Mouse (Mus musculus) CH12.LX (cell line): ENCODE measurements at regions not wholly inside any gene's neighbourhood (a gene's known extent, or its start where the extent isn't known, plus 50 kb on each side); places are given as distances from the start of the nearest gene placed in this dataset.

Experiments used
- DNase-seq: peaks from one replicate; pipeline ENCODE4 v3.0.0-alpha.2; 2013; ENCODE audit errors: extremely low read depth
- H3K27ac ChIP-seq: 2 replicates; pipeline ENCODE4 v1.5.1; 2012; ENCODE audit warnings: low read depth, mild to moderate bottlenecking, control low read depth, moderate library complexity; ENCODE audit not compliant: insufficient read depth
- H3K27me3 ChIP-seq: replicated peaks from 2 replicates; pipeline ENCODE3; 2012; ENCODE audit warnings: inconsistent platforms
- H3K36me3 ChIP-seq, 2 experiments: replicated peaks in 1 of 2; 2 replicates each; pipeline versions ENCODE3 to v1.6.1; 2012; ENCODE audit warnings: inconsistent platforms in 1 of 2, low read length in 1 of 2, mild to moderate bottlenecking in 1 of 2, mixed read lengths in 1 of 2, moderate library complexity in 1 of 2; ENCODE audit not compliant: control insufficient read depth in 1 of 2, insufficient read depth in 1 of 2
- H3K4me1 ChIP-seq, 2 experiments: 2 replicates each; pipeline ENCODE4 v1.6.1; 2012; ENCODE audit warnings: inconsistent platforms in 1 of 2, moderate library complexity in 1 of 2; ENCODE audit not compliant: insufficient read depth in 2 of 2, control insufficient read depth in 1 of 2
- H3K4me2 ChIP-seq: 2 replicates; pipeline ENCODE4 v1.6.1; 2012; ENCODE audit warnings: low read depth, mild to moderate bottlenecking, control low read depth; ENCODE audit not compliant: poor library complexity, insufficient read depth, severe bottlenecking
- H3K4me3 ChIP-seq, 3 experiments: fragments of 150-350 bp in 1 of 3; sonication (generic) in 1 of 3; replicated peaks in 1 of 3; 2 replicates each; pipeline versions ENCODE3 to v1.5.1; 2011 to 2012; ENCODE audit warnings: low read depth in 2 of 3, low read length in 2 of 3, mild to moderate bottlenecking in 2 of 3, moderate library complexity in 2 of 3, control low read depth in 1 of 3, improper control_type of control experiment in 1 of 3, inconsistent platforms in 1 of 3, mixed read lengths in 1 of 3; ENCODE audit not compliant: poor library complexity in 1 of 3
- H3K79me2 ChIP-seq: replicated peaks from 2 replicates; pipeline ENCODE4 v1.6.1; 2012; ENCODE audit warnings: mild to moderate bottlenecking, moderate library complexity; ENCODE audit not compliant: control insufficient read depth, poor library complexity, insufficient read depth, severe bottlenecking; ENCODE audit errors: extremely low read depth
- H3K9ac ChIP-seq: 2 replicates; pipeline ENCODE4 v1.6.1; 2012; ENCODE audit warnings: low read depth, mild to moderate bottlenecking, control low read depth, moderate library complexity; ENCODE audit not compliant: insufficient read depth
- H3K9me3 ChIP-seq: replicated peaks from 2 replicates; pipeline ENCODE3; 2012; ENCODE audit warnings: low read length, inconsistent platforms, mixed read lengths
- BHLHE40 ChIP-seq: IDR thresholded peaks from 2 replicates; pipeline ENCODE4 v1.6.1; 2011; ENCODE audit warnings: mild to moderate bottlenecking, low read depth, low read length, improper control_type of control experiment
- CHD2 ChIP-seq: IDR thresholded peaks from 2 replicates; pipeline ENCODE4 v1.6.1; 2011; ENCODE audit warnings: low read length, improper control_type of control experiment
- CTCF ChIP-seq, 2 experiments: IDR thresholded peaks in 1 of 2; conservative IDR thresholded peaks in 1 of 2; 2 replicates each; pipeline ENCODE4 v1.5.1; 2011 to 2012; ENCODE audit warnings: low read depth in 2 of 2, low read length in 2 of 2, improper control_type of control experiment in 1 of 2, inconsistent platforms in 1 of 2, mild to moderate bottlenecking in 1 of 2, moderate library complexity in 1 of 2
- E2F4 ChIP-seq: IDR thresholded peaks from 2 replicates; pipeline ENCODE4 v1.6.1; 2011; ENCODE audit warnings: low read depth, low read length, improper control_type of control experiment; ENCODE audit not compliant: insufficient replicate concordance
- ELF1 ChIP-seq: IDR thresholded peaks from 2 replicates; pipeline ENCODE4 v1.6.1; 2014; ENCODE audit warnings: low read depth, mild to moderate bottlenecking, inconsistent platforms, low read length, improper control_type of control experiment
- EP300 ChIP-seq: IDR thresholded peaks from 2 replicates; pipeline ENCODE4 v1.6.1; 2011; ENCODE audit warnings: low read length, improper control_type of control experiment
- ETS1 ChIP-seq: conservative IDR thresholded peaks from 2 replicates; pipeline ENCODE4 v1.6.1; 2012; ENCODE audit warnings: low read depth, mild to moderate bottlenecking, inconsistent platforms, low read length, improper control_type of control experiment, moderate library complexity
- GABPA ChIP-seq: IDR thresholded peaks from 2 replicates; pipeline ENCODE4 v1.6.1; 2012; ENCODE audit warnings: low read depth, low read length, improper control_type of control experiment, inconsistent platforms; ENCODE audit not compliant: insufficient replicate concordance
- JUND ChIP-seq: conservative IDR thresholded peaks from 2 replicates; pipeline ENCODE4 v1.6.1; 2011; ENCODE audit warnings: low read depth, low read length, improper control_type of control experiment
- MAFK ChIP-seq: IDR thresholded peaks from 2 replicates; pipeline ENCODE4 v1.6.1; 2011; ENCODE audit warnings: low read length, improper control_type of control experiment; ENCODE audit not compliant: insufficient replicate concordance
- MAX ChIP-seq: IDR thresholded peaks from 2 replicates; pipeline ENCODE4 v1.6.1; 2011; ENCODE audit warnings: low read length, improper control_type of control experiment
- MAZ ChIP-seq: IDR thresholded peaks from 2 replicates; pipeline ENCODE4 v1.6.1; 2012; ENCODE audit warnings: low read depth, mild to moderate bottlenecking, inconsistent platforms, low read length, improper control_type of control experiment, moderate library complexity
- MEF2A ChIP-seq: IDR thresholded peaks from 2 replicates; pipeline ENCODE4 v1.6.1; 2014; ENCODE audit warnings: low read depth, mild to moderate bottlenecking, inconsistent platforms, low read length, improper control_type of control experiment, borderline replicate concordance
- MYC ChIP-seq: IDR thresholded peaks from 2 replicates; pipeline ENCODE4 v1.6.1; 2011; ENCODE audit warnings: low read depth, mild to moderate bottlenecking, improper control_type of control experiment, low read length
- NRF1 ChIP-seq: IDR thresholded peaks from 2 replicates; pipeline ENCODE4 v1.6.1; 2014; ENCODE audit warnings: low read depth, mild to moderate bottlenecking, inconsistent platforms, low read length, improper control_type of control experiment, moderate library complexity
- PAX5 ChIP-seq: IDR thresholded peaks from 2 replicates; pipeline ENCODE4 v1.6.1; 2012; ENCODE audit warnings: low read length, inconsistent platforms, mixed read lengths
- POLR2A ChIP-seq: IDR thresholded peaks from 2 replicates; pipeline ENCODE4 v1.6.1; 2011; ENCODE audit warnings: low read depth, mild to moderate bottlenecking, improper control_type of control experiment, low read length
- RAD21 ChIP-seq: IDR thresholded peaks from 2 replicates; pipeline ENCODE4 v1.6.1; 2011; ENCODE audit warnings: low read depth, mild to moderate bottlenecking, low read length, improper control_type of control experiment, moderate library complexity
- RCOR1 ChIP-seq: conservative IDR thresholded peaks from 2 replicates; pipeline ENCODE4 v1.6.1; 2012; ENCODE audit warnings: low read depth, mild to moderate bottlenecking, inconsistent platforms, low read length, improper control_type of control experiment
- SIN3A ChIP-seq: IDR thresholded peaks from 2 replicates; pipeline ENCODE4 v1.6.1; 2012; ENCODE audit warnings: low read length, improper control_type of control experiment, inconsistent platforms
- TBP ChIP-seq: conservative IDR thresholded peaks from 2 replicates; pipeline ENCODE4 v1.6.1; 2011; ENCODE audit warnings: low read depth, low read length, improper control_type of control experiment
- UBTF ChIP-seq: IDR thresholded peaks from 2 replicates; pipeline ENCODE4 v1.6.1; 2012; ENCODE audit warnings: low read depth, mild to moderate bottlenecking, inconsistent platforms, low read length, improper control_type of control experiment, moderate library complexity
- USF1 ChIP-seq: IDR thresholded peaks from 2 replicates; pipeline ENCODE4 v1.6.1; 2014; ENCODE audit warnings: low read depth, mild to moderate bottlenecking, inconsistent platforms, low read length, improper control_type of control experiment
- ZKSCAN1 ChIP-seq: IDR thresholded peaks from 2 replicates; pipeline ENCODE4 v1.6.1; 2012; ENCODE audit warnings: low read depth, inconsistent platforms, low read length, improper control_type of control experiment, borderline replicate concordance
- dilution Hi-C: fragments of 300-500 bp; cut with MboI; formaldehyde crosslinking; loops from 2 replicates; pipeline ENCODE4 v1.14.3; 2020; ENCODE audit warnings: low sequenced_read_pairs; ENCODE audit not compliant: extremely low pct_unique_long_range_greater_than_20kb, extremely low pct_ligation_motif_present
- in situ Hi-C: fragments of 300-500 bp; cut with MboI; formaldehyde crosslinking; loops from 3 replicates; pipeline ENCODE4 v1.14.3; 2019; ENCODE audit warnings: low sequenced_read_pairs, low pct_ligation_motif_present, low pct_unique_long_range_greater_than_20kb, mixed read lengths

DNA sequence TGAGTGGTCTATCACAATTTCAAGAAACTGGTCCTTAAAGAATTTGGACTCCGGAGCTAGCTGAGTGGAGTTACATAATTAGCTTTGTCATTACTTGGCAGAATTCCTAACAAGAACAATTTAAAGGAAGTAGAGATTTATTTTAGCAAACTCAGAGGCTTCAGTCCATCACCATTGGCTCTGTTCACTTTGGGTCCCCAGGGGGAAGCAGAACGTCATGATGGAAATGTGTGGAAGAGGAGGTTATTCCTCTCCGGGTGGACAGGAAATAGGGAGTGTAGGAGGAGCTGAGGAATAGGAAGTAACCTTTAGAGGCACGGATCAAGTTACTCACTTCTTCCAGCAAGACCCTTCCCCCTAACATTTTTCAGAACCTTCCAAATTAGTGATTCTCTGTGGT, 83.3 kb upstream of the Serpine2 start:
- no peaks in the 10 kb centered on the region for H3K79me2 ChIP-seq
- no peak overlapping the region for H3K27ac ChIP-seq
- H3K9ac ChIP-seq, result no peak overlapping the region
- no peaks in the 10 kb centered on the region for H3K9me3 ChIP-seq
- H3K4me2 ChIP-seq, result no peak overlapping the region
- in situ Hi-C loops (no loop called here), dilution Hi-C loops (no loop called here)
- no peaks in the 10 kb centered on the region for H3K36me3 ChIP-seq
- H3K27me3 ChIP-seq, result no peaks in the 10 kb centered on the region
- no peaks in the 10 kb centered on the region for H3K4me1 ChIP-seq
- no peak for DNase-seq
- no peak overlapping the region for H3K4me3 ChIP-seq
- TF ChIP-seq NRF1, result no peak

DNA sequence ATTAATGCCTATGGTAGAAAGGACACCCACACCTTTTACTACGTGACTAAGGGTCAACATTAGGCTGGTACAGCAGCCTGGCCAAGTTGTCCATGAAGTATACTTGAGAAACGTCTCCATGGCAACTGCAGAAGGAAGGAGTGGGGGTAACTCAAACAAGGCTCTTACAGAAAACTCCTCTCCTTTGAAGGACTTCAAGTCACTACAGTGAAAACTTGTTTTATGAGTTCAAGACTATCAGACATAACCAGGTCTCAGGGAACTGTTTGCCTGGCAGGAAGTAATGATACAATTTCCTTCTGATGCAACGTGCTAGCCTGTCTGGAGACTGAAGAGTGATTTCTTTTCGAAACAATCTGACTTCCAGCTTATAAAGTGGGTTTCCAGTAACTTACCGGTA, 71.5 kb upstream of the Serpine2 start:
- Histone ChIP-seq H3K9ac (no peak overlapping the region), H3K27ac (no peak overlapping the region), H3K4me2 (no peak overlapping the region), H3K79me2 (no peaks in the 10 kb centered on the region), H3K4me1 (peaks cover 0 to 4% of the 10 kb centered on the region in 2 experiments; a peak in 1 of 4 replicates), H3K9me3 (no peaks in the 10 kb centered on the region)
- DNase-seq, result no peak
- dilution Hi-C loops (no loop called here), in situ Hi-C loops (no loop called here)
- TF ChIP-seq E2F4 (no peak), NRF1 (no peak), MAX (no peak), ZKSCAN1 (no peak), POLR2A (no peak), UBTF (no peak), GABPA (no peak), USF1 (no peak), MAFK (no peak), MYC (no peak), MAZ (no peak), TBP (no peak), EP300 (no peak), PAX5 (no peak), JUND (no peak), CHD2 (no peak)
- TF ChIP-seq, all 38 proteins: peak for 0
- H3K27me3 ChIP-seq, result no peaks in the 10 kb centered on the region
- no peaks in the 10 kb centered on the region for H3K36me3 ChIP-seq
- no peak overlapping the region for H3K4me3 ChIP-seq

GRCm38 (mm10) chr1:79927740-79928139, 66.8 kb upstream of the Serpine2 start:
- H3K9ac ChIP-seq, result no peak overlapping the region
- no peak overlapping the region for H3K4me2 ChIP-seq
- no peak overlapping the region for H3K4me3 ChIP-seq
- H3K36me3 ChIP-seq, result no peaks in the 10 kb centered on the region
- in situ Hi-C loops (no loop called here), dilution Hi-C loops (no loop called here)
- no peaks in the 10 kb centered on the region for H3K79me2 ChIP-seq
- no peaks in the 10 kb centered on the region for H3K27me3 ChIP-seq
- H3K27ac ChIP-seq, result no peak overlapping the region
- H3K4me1 ChIP-seq, result peaks cover 0 to 3% of the 10 kb centered on the region in 2 experiments; a peak in 1 of 4 replicates
- TF ChIP-seq BHLHE40 (no peak), RAD21 (no peak), ETS1 (no peak), CTCF (conservative IDR thresholded peaks at IDR 0.05 in 1 of 2, IDR thresholded peaks at IDR 0.05 in 1 of 2; ENCODE audit: low read depth in 2 of 2, low read length in 2 of 2) (no peak), MYC (no peak), EP300 (no peak), MAZ (no peak), POLR2A (no peak), MEF2A (no peak), RCOR1 (no peak), ELF1 (no peak), SIN3A (no peak)
- H3K9me3 ChIP-seq, result no peaks in the 10 kb centered on the region
- no peak for DNase-seq
